Mouse (Mus musculus) brain, adult 2 months (tissue): ENCODE measurements around the gene Trim15.
"Not testable (repeated sequence)": the region's sequence is repeated elsewhere in the genome, so short reads cannot be mapped to it uniquely, and the experiment has no call there.

ENCODE experiments used
- DNase-seq: peaks from one replicate; pipeline ENCODE4 v3.0.0; 2011; ENCODE audit warnings: low read depth, low spot score

Trim15 gene

GRCm38 (mm10) chr17:36866719-36867527 is at the start of gene Trim15:
TSS of gene Trim15 (minus strand) at chr17:36867210.
- DNase-seq: peak; percentile 22

GRCm38 (mm10) chr17:36915076-36915475 is 48.1 kb upstream of the Trim15 start:
- peak; percentile 73 for DNase-seq

GRCm38 (mm10) chr17:36914108-36914507 is 47.1 kb upstream of the Trim15 start:
- DNase-seq: peak; percentile 84

- no peak for DNase-seq
Measured at GRCm38 (mm10) chr17:36912031-36912430, 45.0 kb upstream of the Trim15 start.

- DNase-seq: no peak
Measured at GRCm38 (mm10) chr17:36909802-36910201, 42.8 kb upstream of the Trim15 start.

- DNase-seq: no peak
Measured at GRCm38 (mm10) chr17:36908235-36908634, 41.2 kb upstream of the Trim15 start.

- DNase-seq: no peak
Measured at GRCm38 (mm10) chr17:36903651-36904050, 36.6 kb upstream of the Trim15 start.

- peak; percentile 20 for DNase-seq
Measured at GRCm38 (mm10) chr17:36900691-36901090, 33.7 kb upstream of the Trim15 start.

GRCm38 (mm10) chr17:36900001-36900400 is 33.0 kb upstream of the Trim15 start:
- peak; percentile 74 for DNase-seq

GRCm38 (mm10) chr17:36899376-36899775 is 32.4 kb upstream of the Trim15 start:
- no peak for DNase-seq

GRCm38 (mm10) chr17:36897552-36898205 is 30.7 kb upstream of the Trim15 start, which contains the start of gene Trim31:
TSS of gene Trim31 (plus strand) at chr17:36898118.
- no peak for DNase-seq

GRCm38 (mm10) chr17:36897065-36897464 is 30.1 kb upstream of the Trim15 start:
- no peak for DNase-seq

GRCm38 (mm10) chr17:36896583-36896982 is 29.6 kb upstream of the Trim15 start:
- DNase-seq: peak; percentile 58

- no peak for DNase-seq
Measured at GRCm38 (mm10) chr17:36893387-36893786, 26.4 kb upstream of the Trim15 start.

- DNase-seq: peak; percentile 82
Measured at GRCm38 (mm10) chr17:36892362-36892761, 25.4 kb upstream of the Trim15 start.

GRCm38 (mm10) chr17:36891496-36891895 is 24.5 kb upstream of the Trim15 start:
- DNase-seq: not testable (repeated sequence)

GRCm38 (mm10) chr17:36890073-36890903 is 23.3 kb upstream of the Trim15 start, which contains the start of gene Trim40:
TSS of gene Trim40 (minus strand) at chr17:36890123.
- no peak for DNase-seq

- no peak for DNase-seq
Measured at GRCm38 (mm10) chr17:36885132-36885790, 18.3 kb upstream of the Trim15 start.

- peak; percentile 22 for DNase-seq
Measured at GRCm38 (mm10) chr17:36883350-36883749, 16.3 kb upstream of the Trim15 start.

- no peak for DNase-seq
Measured at GRCm38 (mm10) chr17:36874636-36875035, 7.6 kb upstream of the Trim15 start.
